Mouse (Mus musculus) lung, embryonic 15.5 days (tissue): ENCODE measurements around the gene Hivep1. TPM values are rescaled to one million over a fixed set of nuclear protein-coding genes. Genes with fewer than 3 reads are reported as not detected.

Experiments used
- ATAC-seq: fragments of 200-750 bp; cut with Nextera tagmentation; 2 replicates; pipeline ENCODE4 v1.8.0; 2017; ENCODE audit warnings: moderate number of reproducible peaks, borderline replicate concordance; ENCODE audit not compliant: low FRiP score, low TSS enrichment; ENCODE audit errors: extremely low read depth
- H3K27ac ChIP-seq: fragments of 300-500 bp; sonication (generic); 2 replicates; pipeline ENCODE4 v1.5.1; 2015; ENCODE audit warnings: moderate library complexity, mild to moderate bottlenecking, inconsistent platforms
- H3K27me3 ChIP-seq: fragments of 300-500 bp; sonication (generic); 2 replicates; pipeline ENCODE4 v1.6.1; 2015; ENCODE audit warnings: inconsistent platforms
- H3K36me3 ChIP-seq: fragments of 300-500 bp; sonication (generic); 2 replicates; pipeline ENCODE4 v1.6.1; 2015; ENCODE audit warnings: inconsistent platforms
- H3K4me1 ChIP-seq: fragments of 300-500 bp; sonication (generic); 2 replicates; pipeline ENCODE4 v1.6.1; 2015; ENCODE audit warnings: inconsistent platforms
- H3K4me2 ChIP-seq: fragments of 300-500 bp; sonication (generic); 2 replicates; pipeline ENCODE4 v1.6.1; 2015; ENCODE audit warnings: inconsistent platforms, mild to moderate bottlenecking, moderate library complexity
- H3K4me3 ChIP-seq: fragments of 300-500 bp; sonication (generic); 2 replicates; pipeline ENCODE4 v1.5.1; 2015; ENCODE audit warnings: mild to moderate bottlenecking, inconsistent platforms
- H3K9ac ChIP-seq: fragments of 300-500 bp; sonication (generic); 2 replicates; pipeline ENCODE4 v1.6.1; 2015; ENCODE audit warnings: inconsistent platforms
- H3K9me3 ChIP-seq: fragments of 300-500 bp; sonication (generic); 2 replicates; pipeline ENCODE4 v1.6.1; 2016; ENCODE audit warnings: inconsistent platforms
- whole genome bisulfite sequencing: fragments of 180-500 bp; shearing (Covaris S2); methylation state at CpG from one replicate; pipeline ENCODE4 v1.1.7; 2015; 5-methylcytosine and 5-hydroxymethylcytosine counted together
- polyA plus RNA-seq: library from polyadenylated mRNA; unstranded; fragments of >200 nt; fragmentation: Nextera tagmentation; extraction: Ambion mirVana; gene quantifications from 2 replicates; pipeline ENCODE4 v1.2.1, GENCODE M21; 2015

Hivep1 gene
- polyA plus RNA-seq, 1 experiment from 2014 or later, result 12.8 TPM

DNA sequence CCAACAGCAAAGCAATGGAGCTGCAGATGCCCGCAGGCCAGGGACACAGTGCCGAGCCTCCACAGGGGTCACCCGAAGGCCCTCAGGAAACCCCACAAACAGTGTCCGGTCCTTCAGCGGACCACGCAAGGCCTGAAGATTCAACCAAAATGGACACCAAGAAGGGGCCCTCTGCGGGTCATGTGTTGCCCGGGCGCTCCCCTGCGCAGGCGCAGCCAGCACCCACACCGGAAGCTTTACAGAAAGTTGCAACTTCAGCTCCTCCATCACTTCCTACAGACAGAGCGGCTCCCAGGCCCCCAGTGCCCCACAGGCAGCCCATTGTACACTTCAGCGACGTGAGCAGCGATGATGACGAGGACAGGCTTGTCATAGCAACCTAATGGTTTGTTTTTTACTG is 132.3 kb downstream of the Hivep1 start:
- no peak overlapping the region for H3K9ac ChIP-seq
- no peak overlapping the region for H3K27ac ChIP-seq
- no peak overlapping the region for H3K4me3 ChIP-seq
- no peak overlapping the region for H3K4me2 ChIP-seq
- ATAC-seq, result no peak
- WGBS, result 92% methylated on average over 17 of the region's 17 CpGs
- no peaks in the 10 kb centered on the region for H3K27me3 ChIP-seq
- H3K9me3 ChIP-seq, result no peaks in the 10 kb centered on the region
- H3K36me3 ChIP-seq, result peaks cover 8% of the 10 kb centered on the region
- no peaks in the 10 kb centered on the region for H3K4me1 ChIP-seq

DNA sequence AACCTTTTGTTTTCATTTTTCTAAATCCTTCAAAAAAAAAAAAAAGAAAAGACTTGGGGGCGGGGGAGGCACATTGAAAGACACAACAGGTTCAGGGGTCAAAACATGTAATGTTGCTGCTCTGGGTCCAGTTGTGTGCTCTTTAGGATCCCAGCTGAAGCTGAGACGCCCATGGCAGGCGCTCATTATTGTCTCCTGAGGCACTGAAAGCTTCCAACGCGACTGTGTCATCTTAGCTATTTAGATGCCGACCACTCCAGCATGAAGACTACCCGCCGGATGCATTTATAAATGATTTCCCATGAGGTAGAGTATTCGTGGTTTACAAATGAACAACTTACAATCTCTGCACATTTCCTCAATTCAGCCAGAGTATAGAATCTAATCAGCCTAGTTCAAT is 141.2 kb downstream of the Hivep1 start:
- Histone ChIP-seq H3K9ac (no peak overlapping the region), H3K36me3 (no peaks in the 10 kb centered on the region), H3K27ac (no peak overlapping the region), H3K9me3 (no peaks in the 10 kb centered on the region), H3K4me2 (no peak overlapping the region), H3K4me3 (no peak overlapping the region), H3K4me1 (no peaks in the 10 kb centered on the region), H3K27me3 (no peaks in the 10 kb centered on the region)
- no peak for ATAC-seq
- WGBS, result 35% methylated on average over 9 of the region's 9 CpGs

DNA sequence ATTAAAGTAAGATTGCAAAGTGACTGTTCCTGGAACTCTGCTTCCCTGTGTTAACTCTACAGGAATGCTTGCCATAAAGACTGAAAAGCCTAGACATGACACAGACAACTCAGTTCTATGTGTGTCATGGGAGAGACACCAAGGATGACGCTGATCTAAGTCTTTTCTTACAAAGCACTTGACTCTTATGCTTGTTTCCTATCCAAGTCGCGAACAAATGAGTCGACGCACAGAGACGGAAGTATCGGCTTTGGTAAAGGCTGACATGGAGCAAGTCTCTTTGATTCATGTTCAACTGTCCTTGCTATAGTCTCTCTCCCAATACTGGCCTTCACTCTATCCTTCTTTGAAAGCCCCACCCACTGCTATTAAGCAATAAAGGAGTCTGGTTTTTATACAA is 143.8 kb downstream of the Hivep1 start:
- Histone ChIP-seq H3K4me3 (no peak overlapping the region), H3K9ac (no peak overlapping the region), H3K9me3 (no peaks in the 10 kb centered on the region), H3K27me3 (no peaks in the 10 kb centered on the region), H3K4me1 (no peaks in the 10 kb centered on the region), H3K36me3 (no peaks in the 10 kb centered on the region), H3K4me2 (no peak overlapping the region), H3K27ac (no peak overlapping the region)
- ATAC-seq, result no peak
- WGBS, result 92% methylated on average over 7 of the region's 7 CpGs

DNA sequence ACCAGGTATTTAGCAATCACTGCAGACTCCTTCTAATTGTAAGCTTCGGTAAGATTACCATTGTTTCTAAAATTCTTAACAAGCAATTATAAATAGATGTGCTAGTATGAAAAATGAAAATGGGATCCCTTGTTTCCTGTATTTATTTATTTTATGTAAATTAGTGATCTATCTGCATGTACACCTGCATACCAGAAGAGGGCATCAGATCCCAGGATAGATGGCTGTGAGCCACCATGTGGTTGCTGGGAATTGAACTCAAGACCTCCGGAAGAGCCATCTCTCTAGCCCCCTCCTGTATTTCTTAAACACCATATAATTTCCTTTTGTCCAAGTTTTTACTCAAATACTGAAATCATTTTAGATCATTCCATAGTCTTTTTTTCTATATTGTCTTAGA is 145.8 kb downstream of the Hivep1 start:
- Histone ChIP-seq H3K4me1 (no peaks in the 10 kb centered on the region), H3K9me3 (no peaks in the 10 kb centered on the region), H3K36me3 (no peaks in the 10 kb centered on the region), H3K4me2 (no peak overlapping the region), H3K4me3 (no peak overlapping the region), H3K27me3 (no peaks in the 10 kb centered on the region), H3K27ac (no peak overlapping the region), H3K9ac (no peak overlapping the region)
- no peak for ATAC-seq
- WGBS, result 89% methylated on average over 2 of the region's 2 CpGs

DNA sequence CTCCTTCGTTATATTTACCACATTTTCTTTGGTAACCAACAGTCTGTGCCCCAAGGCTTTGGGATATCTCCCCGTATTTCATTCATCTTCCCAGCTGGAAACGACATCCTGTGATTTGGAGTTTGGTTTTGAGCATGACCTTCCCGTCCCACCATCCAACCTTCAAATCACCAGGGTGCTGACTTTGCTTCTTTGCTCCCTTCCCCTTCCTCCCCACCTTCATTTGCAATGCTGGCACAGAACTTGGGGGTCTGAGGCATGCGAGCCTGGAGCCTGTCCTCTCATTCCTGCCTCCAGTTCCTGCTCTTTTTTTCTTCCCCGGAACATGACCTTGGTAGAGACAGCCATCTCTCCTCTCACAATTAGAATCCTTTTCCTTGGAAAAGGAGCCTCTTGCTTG is 161.7 kb downstream of the Hivep1 start:
- H3K4me1 ChIP-seq, result no peaks in the 10 kb centered on the region
- no peaks in the 10 kb centered on the region for H3K9me3 ChIP-seq
- no peak overlapping the region for H3K27ac ChIP-seq
- H3K36me3 ChIP-seq, result no peaks in the 10 kb centered on the region
- H3K4me2 ChIP-seq, result no peak overlapping the region
- no peaks in the 10 kb centered on the region for H3K27me3 ChIP-seq
- no peak overlapping the region for H3K9ac ChIP-seq
- ATAC-seq, result no peak
- WGBS, result 81% methylated on average over 6 of the region's 6 CpGs
- H3K4me3 ChIP-seq, result no peak overlapping the region

DNA sequence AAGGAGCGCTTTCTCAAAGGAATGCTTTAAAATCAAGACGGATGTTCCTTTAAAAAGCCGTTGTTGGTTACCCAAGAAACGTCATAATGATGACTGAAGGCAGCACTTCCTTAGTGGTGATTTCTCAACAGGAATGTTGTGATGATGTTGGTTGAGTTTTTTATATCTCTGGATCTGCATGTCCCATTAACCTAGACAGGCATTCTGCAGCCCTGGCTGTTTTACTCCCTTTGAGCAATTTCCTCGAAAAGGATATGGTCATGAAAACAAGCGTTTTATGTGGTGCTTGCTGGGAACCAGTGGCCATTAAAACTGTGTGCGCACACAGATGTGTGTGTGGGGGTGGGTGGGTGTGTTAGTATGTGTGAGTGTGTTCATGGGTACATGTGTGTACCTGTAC is 170.6 kb downstream of the Hivep1 start:
- no peak overlapping the region for H3K27ac ChIP-seq
- WGBS, result 85% methylated on average over 7 of the region's 7 CpGs
- no peak overlapping the region for H3K9ac ChIP-seq
- H3K4me3 ChIP-seq, result no peak overlapping the region
- no peak overlapping the region for H3K4me2 ChIP-seq
- no peaks in the 10 kb centered on the region for H3K4me1 ChIP-seq
- no peaks in the 10 kb centered on the region for H3K36me3 ChIP-seq
- ATAC-seq, result no peak
- H3K9me3 ChIP-seq, result no peaks in the 10 kb centered on the region
- H3K27me3 ChIP-seq, result no peaks in the 10 kb centered on the region

DNA sequence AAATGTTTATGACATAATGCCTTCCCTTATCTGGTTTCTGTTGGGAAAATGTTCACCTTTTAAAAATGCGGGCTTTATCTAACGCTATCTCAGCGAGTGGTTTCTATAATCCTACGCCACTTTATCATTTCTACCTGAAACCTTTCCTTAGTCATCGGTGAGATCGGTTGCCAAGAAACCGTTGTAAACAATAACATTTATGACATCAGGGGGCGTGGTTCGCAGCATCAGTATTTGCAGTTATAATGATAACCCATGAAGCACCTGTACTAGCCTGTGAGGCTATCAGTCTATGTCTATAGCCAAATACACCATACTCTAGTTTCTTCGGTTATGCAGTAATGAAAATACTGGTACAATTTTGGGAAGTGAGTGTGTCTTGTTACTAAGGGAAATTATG is 177.0 kb downstream of the Hivep1 start:
- no peaks in the 10 kb centered on the region for H3K36me3 ChIP-seq
- no peaks in the 10 kb centered on the region for H3K9me3 ChIP-seq
- no peaks in the 10 kb centered on the region for H3K27me3 ChIP-seq
- no peak overlapping the region for H3K9ac ChIP-seq
- no peak overlapping the region for H3K4me2 ChIP-seq
- no peaks in the 10 kb centered on the region for H3K4me1 ChIP-seq
- no peak overlapping the region for H3K4me3 ChIP-seq
- no peak overlapping the region for H3K27ac ChIP-seq
- 84% methylated on average over 10 of the region's 10 CpGs for WGBS
- no peak for ATAC-seq

DNA sequence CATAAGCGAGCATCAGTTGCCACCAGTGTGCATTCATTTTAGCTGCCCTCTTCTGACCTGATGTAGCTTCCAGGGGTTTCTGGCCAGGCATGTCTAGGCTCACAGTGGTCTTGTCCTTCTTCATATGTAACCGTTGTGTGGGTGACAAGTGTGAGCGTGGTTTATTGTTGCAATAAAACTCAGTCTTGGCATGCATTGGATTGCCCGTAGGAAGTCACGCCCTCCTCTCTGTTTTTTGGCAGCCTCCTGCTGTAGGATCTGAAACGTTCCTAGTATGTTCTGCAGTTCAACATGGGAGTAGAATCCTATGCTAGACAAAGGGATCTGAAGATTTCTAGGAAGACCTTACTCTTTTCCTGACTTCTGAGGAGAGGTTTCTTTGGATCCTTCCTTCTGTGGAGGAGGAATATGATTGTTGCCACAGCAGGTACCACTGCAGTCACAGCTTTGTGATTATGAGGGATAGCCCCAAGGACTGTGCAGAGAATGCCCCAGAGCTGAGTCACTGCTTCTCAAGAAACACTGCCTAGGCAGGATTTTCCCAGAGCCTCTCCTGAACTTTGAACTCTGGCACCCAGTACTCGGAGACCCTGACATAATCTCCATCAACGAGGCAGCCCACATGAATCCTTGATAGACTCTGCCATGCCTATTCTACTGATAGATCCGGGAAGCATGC is 182.1 kb downstream of the Hivep1 start:
- WGBS, result 67% methylated on average over 9 of the region's 9 CpGs
- Histone ChIP-seq H3K4me2 (no peak overlapping the region), H3K4me1 (peaks cover 5% of the 10 kb centered on the region; the same call in 1 of the 2 replicates), H3K27me3 (no peaks in the 10 kb centered on the region), H3K9me3 (no peaks in the 10 kb centered on the region), H3K36me3 (no peaks in the 10 kb centered on the region), H3K4me3 (no peak overlapping the region), H3K9ac (no peak overlapping the region), H3K27ac (no peak overlapping the region)
- no peak for ATAC-seq

DNA sequence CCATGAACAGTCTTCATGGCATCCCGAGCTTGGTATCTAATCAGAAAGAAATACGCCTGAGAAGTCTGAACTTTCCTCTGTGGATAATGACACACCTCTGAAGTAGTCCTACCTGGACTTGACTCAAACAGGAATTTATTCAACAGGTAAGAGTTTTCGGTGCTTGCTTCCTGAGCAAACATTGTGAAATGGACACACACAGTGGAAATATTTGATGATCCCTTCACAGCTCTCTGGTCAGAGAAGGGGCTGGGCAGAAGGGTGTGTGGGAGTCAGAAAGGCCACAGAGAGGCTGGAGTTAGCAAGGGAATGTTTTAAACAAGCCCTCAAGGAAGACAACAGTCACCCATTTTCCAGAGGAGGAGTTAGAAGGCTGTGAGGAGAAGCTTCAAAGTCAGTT is 186.7 kb downstream of the Hivep1 start:
- peak overlapping the region; percentile 41; the same call in 1 of the 2 replicates for H3K27ac ChIP-seq
- no peaks in the 10 kb centered on the region for H3K9me3 ChIP-seq
- no peak overlapping the region for H3K4me3 ChIP-seq
- 0 out of 2 replicates have a peak, but pooled peaks have one; percentile 42 for ATAC-seq
- H3K36me3 ChIP-seq, result no peaks in the 10 kb centered on the region
- H3K4me2 ChIP-seq, result no peak overlapping the region
- WGBS, result 56% methylated on average over 3 of the region's 3 CpGs
- H3K4me1 ChIP-seq, result peaks cover 8% of the 10 kb centered on the region; the same call in 1 of the 2 replicates
- no peak overlapping the region for H3K9ac ChIP-seq
- no peaks in the 10 kb centered on the region for H3K27me3 ChIP-seq

DNA sequence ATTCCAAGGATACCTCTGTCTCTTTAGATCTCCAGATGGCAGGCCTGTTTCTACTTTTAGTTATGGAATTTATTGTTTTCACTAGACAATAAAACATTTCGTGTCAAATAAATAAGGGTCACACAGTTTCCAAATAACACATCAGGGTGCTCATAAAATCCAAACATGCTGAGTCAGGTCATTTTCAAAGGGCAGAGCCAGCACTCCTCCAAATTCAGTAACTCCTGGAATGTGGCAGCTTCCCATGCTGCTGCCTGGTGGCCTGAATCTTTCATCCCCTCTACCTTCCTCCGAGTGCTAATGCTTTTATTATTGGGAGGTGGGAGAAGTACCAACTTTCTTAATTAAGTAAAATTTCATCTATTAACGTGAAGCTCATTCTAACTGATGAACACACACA is 190.3 kb downstream of the Hivep1 start:
- Histone ChIP-seq H3K36me3 (no peaks in the 10 kb centered on the region), H3K9ac (no peak overlapping the region), H3K27me3 (no peaks in the 10 kb centered on the region), H3K9me3 (no peaks in the 10 kb centered on the region), H3K27ac (no peak overlapping the region), H3K4me3 (no peak overlapping the region), H3K4me1 (peaks cover 13% of the 10 kb centered on the region), H3K4me2 (no peak overlapping the region)
- 46% methylated on average over 3 of the region's 3 CpGs for WGBS
- ATAC-seq, result no peak

Other genes with a start within 250 kb of the Hivep1 start
- 0.21 and 0.38 TPM in 2 replicates for gene Adtrp, start 204.3 kb upstream of the Hivep1 start, polyA plus RNA-seq
- 5.6 and 7.0 TPM in 2 replicates for gene Edn1, start 249.5 kb downstream of the Hivep1 start, polyA plus RNA-seq